Comparison of ENCODE assay signal across 8 mouse cellular contexts in genomic region chr11:46436760-46437458, GRCm38 (mm10). TPM values are rescaled to one million over a fixed set of nuclear protein-coding genes. Genes with fewer than 3 reads are reported as not detected.
A peak's percentile ranks its signal among the peaks of the same experiment; 100 is the strongest.
DNase-seq lines count a peak whose midpoint lies in the region; ATAC-seq and TF ChIP-seq lines count a peak whose summit lies in the region.

TSS of gene Med7 (plus strand) at chr11:46436925.

- H3K4me2 ChIP-seq in hindbrain, embryonic 13.5 days: peak within 1 kb of the TSS; percentile 90

- POLR2A ChIA-PET in Patski (lab: Charles Lee): no interaction called here

- H3K4me1 ChIP-seq in hindbrain, embryonic 13.5 days (replicated peaks): peaks cover 13% of the 10 kb centered on the region

- no peaks in the 10 kb centered on the region for H3K9me3 ChIP-seq in hindbrain, embryonic 13.5 days

- H3K9ac ChIP-seq in hindbrain, embryonic 13.5 days: peak within 1 kb of the TSS; percentile 90

- under 1% methylated on average over 58 of the region's 59 CpGs for WGBS in hindbrain, embryonic 13.5 days

- CTCF ChIA-PET in Patski (lab: Charles Lee): no interaction called here

- in situ Hi-C loops in Patski (cut with MboI; ENCODE audit: low pct_unique_long_range_greater_than_20kb): loop anchor here (5.0 to 10.0 kb wide), 2 partner anchors 298 to 485 kb away; partner anchors contain the start of gene Havcr1

- TF ChIP-seq CTCF in Patski (IDR thresholded peaks at IDR 0.05): no peak

- H3K36me3 ChIP-seq in hindbrain, embryonic 13.5 days: peaks cover 12% of the 10 kb centered on the region

- H3K4me3 ChIP-seq in hindbrain, embryonic 13.5 days: peak within 1 kb of the TSS; percentile 95

- no peaks in the 10 kb centered on the region for H3K27me3 ChIP-seq in Patski
- H3K27me3 ChIP-seq in hindbrain, embryonic 13.5 days: no peaks in the 10 kb centered on the region

- ATAC-seq in Patski: peak; percentile 99
- ATAC-seq in hindbrain, embryonic 13.5 days (ENCODE audit: low FRiP score): peak; percentile 99

- peak within 1 kb of the TSS; percentile 93 for H3K27ac ChIP-seq in hindbrain, embryonic 13.5 days

- DNase-seq in Patski (ENCODE audit: low read depth, low spot score): peak; percentile 83
- DNase-seq in cerebellum, postnatal 14 days: peak; percentile 93 to 95
- DNase-seq in frontal cortex, postnatal 14 days (ENCODE audit: low spot score in 2 of 2): peak; percentile 91 to 94
- DNase-seq in layer of hippocampus, postnatal 25 days (ENCODE audit: extremely low spot score in 1 of 2, low spot score in 1 of 2): peak; percentile 73 to 78
- DNase-seq in lung, postnatal 25 days (ENCODE audit: low spot score): peak; percentile 98
- DNase-seq in retina, embryonic 14.5 days (ENCODE audit: low spot score): peak; percentile 98
- DNase-seq in thymus, postnatal 4 days: peak; percentile 90

RNA-seq across cellular contexts. Expression of gene Med7, which starts in this region (rescaled TPM):
- polyA plus RNA-seq in Patski (2021): 51.4 TPM
- 78.3 and 81.4 TPM in 2 replicates for polyA plus RNA-seq in hindbrain, embryonic 13.5 days (2015; fragmentation: Nextera tagmentation; extraction: Ambion mirVana)
- total RNA-seq in layer of hippocampus, postnatal 25 days (2021): 10 to 100 TPM; 32.7 to 34.8 TPM

Comparison
In these comparisons a context has a peak if more than half of its experiments do, and no peak if none do; other contexts are left out.
1. Peak in every context shown above with its lines: DNase-seq, ATAC-seq, H3K4me3 ChIP-seq and H3K27ac ChIP-seq.